Mouse (Mus musculus) lung, postnatal 0 days (tissue): Measurements from ENCODE around the gene Trpd52l3.

Experiments
- CTCF ChIP-seq: IDR thresholded peaks from 2 replicates; pipeline ENCODE4 v1.5.1; 2016; ENCODE audit warnings: antibody characterized with exemption, mild to moderate bottlenecking
- EP300 ChIP-seq: IDR thresholded peaks from 2 replicates; pipeline ENCODE4 v1.6.1; 2016; ENCODE audit warnings: antibody characterized with exemption, mild to moderate bottlenecking, control low read depth

DNA sequence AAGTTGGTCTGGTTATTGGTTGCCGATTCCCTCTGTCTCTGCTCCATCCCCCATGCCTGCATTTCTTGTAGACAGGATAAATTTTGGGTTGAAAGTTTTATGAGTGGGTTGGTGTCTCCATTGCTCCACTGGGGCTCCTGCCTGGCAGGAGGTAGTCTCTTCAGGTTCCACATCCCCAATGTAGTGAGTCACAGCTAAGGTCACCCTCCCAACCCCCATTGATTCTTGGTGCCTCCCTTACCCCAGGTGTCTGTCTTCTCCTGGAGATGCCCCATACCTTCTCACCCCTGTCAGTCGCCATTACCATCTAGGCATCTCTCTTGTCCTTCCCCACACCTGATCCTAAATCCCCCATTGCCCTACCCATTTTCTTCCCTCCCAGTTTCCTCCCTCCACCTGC is 50.6 kb downstream of the Trpd52l3 start:
- TF ChIP-seq CTCF: no peak
- TF ChIP-seq EP300: no peak
